Mouse (Mus musculus) E14TG2a.4 (cell line): Measurements from ENCODE around the gene Tbr1.

Source experiments
- CTCF ChIP-seq: conservative IDR thresholded peaks from 2 replicates; pipeline ENCODE4 v1.5.1; 2014; ENCODE audit warnings: low read length
- NANOG ChIP-seq: IDR thresholded peaks from 2 replicates; pipeline ENCODE4 v1.6.1; 2014; ENCODE audit warnings: borderline replicate concordance, low read length, mixed read lengths
- POU5F1 ChIP-seq: IDR thresholded peaks from 2 replicates; pipeline ENCODE4 v1.6.1; 2014; ENCODE audit warnings: low read length, borderline replicate concordance

GRCm38 (mm10) chr2:61805541-61806345, 3.0 kb downstream of the Tbr1 start:
- TF ChIP-seq CTCF: no peak
- no peak for TF ChIP-seq NANOG
- TF ChIP-seq POU5F1: no peak
